Mouse (Mus musculus) lung, postnatal 0 days (tissue): ENCODE measurements at regions not wholly inside any gene's neighbourhood (a gene's known extent, or its start where the extent isn't known, plus 50 kb on each side); places are given as distances from the start of the nearest gene placed in this dataset.

ENCODE experiments used
- ATAC-seq: fragments of 200-750 bp; cut with Nextera tagmentation; 2 replicates; pipeline ENCODE4 v1.8.0; 2017; ENCODE audit warnings: moderate library complexity
- DNase-seq: peaks from one replicate; pipeline ENCODE4 v3.0.0-alpha.2; 2016; ENCODE audit warnings: low spot score
- H3K27ac ChIP-seq: fragments of 300-500 bp; sonication (generic); 2 replicates; pipeline ENCODE4 v1.5.1; 2014; ENCODE audit warnings: antibody characterized with exemption, mild to moderate bottlenecking, low read length, mixed read lengths
- H3K27me3 ChIP-seq: fragments of 300-500 bp; sonication (generic); replicated peaks from 2 replicates; pipeline ENCODE4 v1.6.1; 2014; ENCODE audit warnings: low read length, mixed read lengths; ENCODE audit not compliant: insufficient read depth
- H3K36me3 ChIP-seq: fragments of 300-500 bp; sonication (generic); 2 replicates; pipeline ENCODE4 v1.6.1; 2014; ENCODE audit warnings: low read length, mixed read lengths; ENCODE audit not compliant: insufficient read depth
- H3K4me1 ChIP-seq: fragments of 300-500 bp; sonication (generic); 2 replicates; pipeline ENCODE4 v1.6.1; 2014; ENCODE audit warnings: antibody characterized with exemption, low read depth, low read length, mixed read lengths; ENCODE audit not compliant: insufficient read depth
- H3K4me2 ChIP-seq: fragments of 300-500 bp; sonication (generic); replicated peaks from 2 replicates; pipeline ENCODE4 v1.6.1; 2014; ENCODE audit warnings: low read depth, mild to moderate bottlenecking, low read length, moderate library complexity, mixed read lengths
- H3K4me3 ChIP-seq: fragments of 300-500 bp; sonication (generic); 2 replicates; pipeline ENCODE4 v1.5.1; 2014; ENCODE audit warnings: low read depth, low read length
- H3K9ac ChIP-seq: fragments of 300-500 bp; sonication (generic); replicated peaks from 2 replicates; pipeline ENCODE4 v1.6.1; 2014; ENCODE audit warnings: low read depth, mild to moderate bottlenecking
- H3K9me3 ChIP-seq: fragments of 300-500 bp; sonication (generic); 2 replicates; pipeline ENCODE4 v1.6.1; 2016; ENCODE audit warnings: low read length, mixed read lengths
- CTCF ChIP-seq: IDR thresholded peaks from 2 replicates; pipeline ENCODE4 v1.5.1; 2016; ENCODE audit warnings: antibody characterized with exemption, mild to moderate bottlenecking
- EP300 ChIP-seq: IDR thresholded peaks from 2 replicates; pipeline ENCODE4 v1.6.1; 2016; ENCODE audit warnings: antibody characterized with exemption, mild to moderate bottlenecking, control low read depth
- WGBS: fragments of 180-500 bp; shearing (Covaris S2); extraction: QIAGEN DNeasy Blood & Tissue Kit; methylation state at CpG from one replicate; pipeline ENCODE4 v1.1.7; 2014; 5-methylcytosine and 5-hydroxymethylcytosine counted together

- H3K9me3 ChIP-seq: no peaks in the 10 kb centered on the region
- 93% methylated on average over 2 of the region's 2 CpGs for WGBS
- peak overlapping the region; percentile 68; the same call in 1 of the 2 replicates for H3K27ac ChIP-seq
- no peak overlapping the region for H3K4me2 ChIP-seq
- DNase-seq (no peak), ATAC-seq (no peak)
- peaks cover 5% of the 10 kb centered on the region; the same call in 1 of the 2 replicates for H3K4me1 ChIP-seq
- H3K4me3 ChIP-seq: no peak overlapping the region
- H3K27me3 ChIP-seq: no peaks in the 10 kb centered on the region
- no peaks in the 10 kb centered on the region for H3K36me3 ChIP-seq
- no peak overlapping the region for H3K9ac ChIP-seq
- TF ChIP-seq EP300 (no peak), CTCF (no peak)
These were observed 99.1 kb downstream of the Tmem170b start for GRCm38 (mm10) chr13:41704806-41705205.

DNA sequence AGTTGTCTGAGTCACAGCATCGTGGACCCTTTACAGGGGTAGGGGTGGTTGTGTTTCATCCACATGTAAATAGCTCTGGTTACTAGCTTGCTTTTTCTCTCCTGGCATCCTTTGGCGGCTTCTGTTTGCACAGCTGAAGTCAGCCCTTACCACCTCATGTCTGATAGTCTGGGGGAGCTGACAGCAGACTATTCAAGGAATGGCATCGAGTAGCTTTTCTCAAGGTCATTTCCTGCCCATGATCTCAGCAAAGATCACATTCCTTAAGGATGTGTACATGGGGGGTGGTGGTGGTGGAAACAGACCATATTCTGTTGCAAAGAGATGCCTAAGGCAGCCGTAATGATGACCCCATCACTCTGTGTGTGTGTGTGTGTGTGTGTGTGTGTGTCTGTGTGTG is 99.9 kb downstream of the Tmem170b start:
- no peak overlapping the region for H3K4me2 ChIP-seq

DNA sequence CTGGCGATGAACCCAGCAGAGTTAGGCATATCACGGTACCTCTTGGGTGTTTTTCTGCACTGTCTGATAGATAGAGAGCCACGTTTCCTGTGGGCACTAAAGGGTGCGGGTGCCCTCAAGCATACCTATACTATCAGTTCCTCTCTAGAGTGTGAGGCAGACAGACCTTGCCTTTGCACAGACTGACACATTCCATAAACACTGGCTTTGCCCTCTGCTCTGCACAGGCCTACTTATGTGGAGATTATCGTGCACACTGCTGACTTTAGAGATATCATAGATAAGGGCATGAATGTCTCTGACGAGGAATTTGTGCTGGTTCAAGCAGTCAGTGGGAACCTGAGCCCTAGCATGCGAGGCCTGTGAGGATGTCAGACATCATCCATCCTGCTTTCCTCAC is 102.1 kb downstream of the Tmem170b start:
- Histone ChIP-seq H3K27me3 (no peaks in the 10 kb centered on the region), H3K4me3 (no peak overlapping the region), H3K4me2 (no peak overlapping the region), H3K4me1 (peaks cover 5% of the 10 kb centered on the region; the same call in 1 of the 2 replicates), H3K9ac (no peak overlapping the region), H3K9me3 (no peaks in the 10 kb centered on the region), H3K27ac (no peak overlapping the region), H3K36me3 (no peaks in the 10 kb centered on the region)
- 46% methylated on average over 7 of the region's 7 CpGs for WGBS
- DNase-seq: no peak
- TF ChIP-seq CTCF: no peak
- TF ChIP-seq EP300: no peak
- no peak for ATAC-seq

More for the DNA sequence above, 99.9 kb downstream of the Tmem170b start:
- Histone ChIP-seq H3K27ac (peak overlapping the region; percentile 68), H3K4me1 (peaks cover 5% of the 10 kb centered on the region; the same call in 1 of the 2 replicates), H3K4me3 (no peak overlapping the region), H3K36me3 (no peaks in the 10 kb centered on the region), H3K9ac (no peak overlapping the region), H3K27me3 (no peaks in the 10 kb centered on the region), H3K9me3 (no peaks in the 10 kb centered on the region)
- TF ChIP-seq EP300 (peak; percentile 60), CTCF (no peak)
- WGBS: 18% methylated on average over 4 of the region's 4 CpGs
- ATAC-seq (peak; percentile 65), DNase-seq (peak; percentile 80)

- no peak overlapping the region for H3K4me3 ChIP-seq
- WGBS: 58% methylated on average over 7 of the region's 7 CpGs
- ATAC-seq (0 out of 2 replicates have a peak, but pooled peaks have one; percentile 34), DNase-seq (peak; percentile 55)
- H3K27me3 ChIP-seq: no peaks in the 10 kb centered on the region
- H3K27ac ChIP-seq: no peak overlapping the region
- TF ChIP-seq CTCF (no peak), EP300 (peak; percentile 62)
- peaks cover 5% of the 10 kb centered on the region; the same call in 1 of the 2 replicates for H3K4me1 ChIP-seq
- H3K9ac ChIP-seq: no peak overlapping the region
- no peak overlapping the region for H3K4me2 ChIP-seq
- H3K36me3 ChIP-seq: no peaks in the 10 kb centered on the region
- no peaks in the 10 kb centered on the region for H3K9me3 ChIP-seq
These were observed 103.4 kb downstream of the Tmem170b start for GRCm38 (mm10) chr13:41709071-41709470.

GRCm38 (mm10) chr13:41709475-41710227 is 103.9 kb downstream of the Tmem170b start:
- Histone ChIP-seq H3K36me3 (no peaks in the 10 kb centered on the region), H3K9me3 (no peaks in the 10 kb centered on the region), H3K4me2 (no peak overlapping the region), H3K27me3 (no peaks in the 10 kb centered on the region), H3K27ac (no peak overlapping the region), H3K4me3 (no peak overlapping the region), H3K9ac (no peak overlapping the region), H3K4me1 (peaks cover 5% of the 10 kb centered on the region; the same call in 1 of the 2 replicates)
- peak; percentile 63 for ATAC-seq
- WGBS: 40% methylated on average over 24 of the region's 24 CpGs
- DNase-seq: peak; percentile 93
- 0 out of 2 replicates have a peak, but pooled peaks have one; percentile 8 for TF ChIP-seq EP300
- peak; percentile 84 for TF ChIP-seq CTCF

GRCm38 (mm10) chr13:41712616-41713015 is 106.9 kb downstream of the Tmem170b start:
- Histone ChIP-seq H3K4me2 (no peak overlapping the region), H3K9me3 (no peaks in the 10 kb centered on the region), H3K4me1 (no peaks in the 10 kb centered on the region), H3K9ac (no peak overlapping the region), H3K36me3 (no peaks in the 10 kb centered on the region), H3K4me3 (no peak overlapping the region), H3K27me3 (no peaks in the 10 kb centered on the region), H3K27ac (no peak overlapping the region)
- DNase-seq (no peak), ATAC-seq (no peak)
- TF ChIP-seq CTCF (no peak), EP300 (no peak)
- WGBS: 52% methylated on average over 8 of the region's 8 CpGs
